Mouse (Mus musculus) right cerebral cortex, postnatal 36 days (tissue): Measurements from ENCODE around the gene Izumo2.

Experiments
- DNase-seq, 2 experiments: peaks; one replicate each; pipeline ENCODE4 v3.0.0; 2022; ENCODE audit warnings: low spot score in 2 of 2, mixed read lengths in 1 of 2

The Izumo2 gene

DNA sequence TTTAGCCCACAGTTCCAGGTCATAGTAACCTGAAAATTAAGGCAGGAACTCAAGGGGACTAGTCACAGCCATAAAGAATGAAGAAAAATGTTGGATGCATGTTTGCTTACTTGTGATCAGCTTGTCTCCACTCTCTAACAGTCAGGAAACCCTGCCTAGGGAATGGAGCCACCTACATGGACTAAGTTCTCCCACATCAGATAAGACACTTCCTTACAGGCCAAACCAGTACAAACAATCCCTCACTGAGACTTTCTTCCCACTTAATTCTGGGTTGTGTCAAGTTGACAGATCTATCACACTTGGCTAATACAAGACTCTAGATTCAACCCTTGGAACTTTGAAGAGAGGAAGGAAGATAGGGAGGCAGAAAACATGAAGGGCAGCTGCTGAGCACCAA lies 51.8 kb downstream of the Izumo2 start:
- no peak for DNase-seq

DNA sequence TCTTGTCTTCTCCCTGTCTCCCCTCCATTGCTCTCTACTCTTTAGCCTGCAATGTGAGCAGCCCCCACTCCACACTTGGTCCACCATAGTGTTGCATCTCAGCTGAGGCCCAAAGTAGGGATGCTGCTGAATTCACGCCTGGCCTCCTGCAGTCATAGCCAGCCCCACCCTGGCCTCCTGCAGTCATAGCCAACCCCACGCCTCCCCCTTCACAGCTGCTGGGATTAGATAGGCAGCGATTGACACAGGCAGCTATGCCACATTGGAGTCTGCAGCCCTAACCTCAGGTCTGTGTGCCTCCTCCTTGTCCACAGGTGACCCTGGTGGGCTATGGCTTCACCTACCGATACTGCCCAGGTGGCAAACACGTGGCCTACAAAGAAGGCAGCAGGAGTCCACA lies 59.6 kb downstream of the Izumo2 start:
- DNase-seq = no peak
